Comparison of ENCODE assay signal across 13 mouse cellular contexts in the genomic region with DNA sequence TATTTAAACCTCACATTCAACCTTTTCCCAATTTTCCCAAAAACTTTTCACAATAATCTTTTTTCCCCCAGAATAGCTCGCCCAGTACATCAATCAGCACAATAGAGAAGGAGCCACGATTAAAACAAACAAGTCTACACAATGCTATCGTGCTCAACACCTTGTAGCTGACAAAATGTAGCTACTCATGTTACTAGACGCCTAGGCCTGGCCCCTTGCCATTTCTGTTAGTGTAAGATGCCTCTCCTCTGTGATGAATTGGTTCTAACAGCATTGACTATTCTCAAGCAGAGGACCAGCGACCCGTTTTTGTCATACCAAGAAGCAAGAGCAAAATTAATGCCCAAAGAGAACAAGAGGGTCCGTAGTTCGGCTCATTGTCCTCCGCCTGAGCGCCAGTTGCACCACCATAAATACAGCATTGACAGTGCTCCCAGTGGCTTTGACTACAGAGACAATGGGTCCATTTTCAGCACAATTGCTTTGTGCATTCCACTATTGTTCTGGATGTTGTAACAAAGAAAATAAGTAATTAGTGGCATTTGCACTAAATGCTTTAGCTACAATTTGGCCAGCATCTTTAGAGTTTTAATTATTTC.
DNase-seq lines count a peak whose midpoint lies in the region; ATAC-seq and TF ChIP-seq lines count a peak whose summit lies in the region.
"Had no signal": no experiment of that assay in that cellular context is flagged by ENCODE, and none has a peak within 500 bp of the region (broad histone marks: within the 10 kb centered on the region; RNA-seq: fewer than 3 reads in every experiment).

No protein-coding gene starts in this region.

- 0 out of 2 replicates have a peak, but pooled peaks cover 5% of the 10 kb centered on the region for H3K4me1 ChIP-seq in neural tube, embryonic 13.5 days (replicated peaks)

- intact Hi-C loops in left cerebral cortex, postnatal 10 days (cut with DNase I) = no loop called here

- no peak overlapping the region for H3K9ac ChIP-seq in neural tube, embryonic 13.5 days

- peak overlapping the region; percentile 15; the same call in 1 of the 2 replicates for H3K4me2 ChIP-seq in neural tube, embryonic 13.5 days
- H3K4me2 ChIP-seq: midbrain, embryonic 11.5 days had no signal

- no peak overlapping the region for H3K4me3 ChIP-seq in neural tube, embryonic 13.5 days

- H3K27ac ChIP-seq in neural tube, embryonic 13.5 days (replicated peaks) = no peak overlapping the region

- peak; percentile 38 for DNase-seq in left cerebral cortex, adult 11 months (ENCODE audit: low spot score)
- DNase-seq in left cerebral cortex, postnatal 10 days (ENCODE audit: extremely low spot score in 1 of 2, low spot score in 2 of 2) = no peak
- peak; percentile 41 for DNase-seq in brain, embryonic 14.5 days (ENCODE audit: low read depth)
- peak; percentile 5 for DNase-seq in embryo, embryonic 11.5 days (ENCODE audit: low read depth, low spot score)
- DNase-seq in thymus, postnatal 0 days (ENCODE audit: low spot score) = no peak
- DNase-seq: gastrocnemius, postnatal 14 days; liver; spleen, adult 18-20 months had no signal

- 0 out of 2 replicates have a peak, but pooled peaks cover 3% of the 10 kb centered on the region for H3K27me3 ChIP-seq in neural tube, embryonic 13.5 days

- no peaks in the 10 kb centered on the region for H3K36me3 ChIP-seq in neural tube, embryonic 13.5 days

- 11% methylated on average over 10 of the region's 10 CpGs for WGBS in neural tube, embryonic 13.5 days

- ATAC-seq in neural tube, embryonic 13.5 days (ENCODE audit: low read depth) = 0 out of 2 replicates have a peak, but pooled peaks have one; percentile 23
- no peak for ATAC-seq in inflammation-experienced regulatory T-cells, adult 6 months
- ATAC-seq: intestine, embryonic 16.5 days; lung, postnatal 0 days had no signal

- no peak for TF ChIP-seq POLR2A in brain, embryonic 14.5 days (IDR thresholded peaks at IDR 0.05; ENCODE audit: borderline replicate concordance, extremely low read depth, insufficient read depth, insufficient read length, poor library complexity, severe bottlenecking)

- no peak for TF ChIP-seq CTCF in brain, embryonic 14.5 days (IDR thresholded peaks at IDR 0.05; ENCODE audit: borderline replicate concordance, extremely low read depth, insufficient read depth, insufficient read length)

- H3K9me3 ChIP-seq in neural tube, embryonic 13.5 days = no peaks in the 10 kb centered on the region

Comparison
In these comparisons a context has a peak if more than half of its experiments do, and no peak if none do; other contexts are left out.
1. DNase-seq: peak in left cerebral cortex, adult 11 months (single experiment), brain, embryonic 14.5 days (single experiment) and embryo, embryonic 11.5 days (single experiment); none in left cerebral cortex, postnatal 10 days (0 of 2) and thymus, postnatal 0 days (single experiment).